Comparison of ENCODE assay signal across 8 mouse cellular contexts in genomic region chr7:127088901-127089845, GRCm38 (mm10). TPM values are rescaled to one million over a fixed set of nuclear protein-coding genes. Genes with fewer than 3 reads are reported as not detected.
DNase-seq lines count a peak whose midpoint lies in the region; ATAC-seq and TF ChIP-seq lines count a peak whose summit lies in the region.

No protein-coding gene starts in this region.

- no peak for TF ChIP-seq POLR2A in limb, embryonic 14.5 days (IDR thresholded peaks at IDR 0.05; ENCODE audit: borderline replicate concordance, extremely low read depth, insufficient read depth, insufficient read length)

- no peak for ATAC-seq in neural tube, embryonic 11.5 days (ENCODE audit: insufficient read depth, low FRiP score, low TSS enrichment)
- ATAC-seq in forebrain, postnatal 0 days, result no peak
- ATAC-seq in limb, embryonic 14.5 days (ENCODE audit: low FRiP score, low read depth), result no peak
- no peak for ATAC-seq in cerebellum, adult (ENCODE audit: insufficient number of reproducible peaks, low FRiP score, low TSS enrichment)

- H3K4me3 ChIP-seq in neural tube, embryonic 11.5 days (ENCODE audit: low read depth, low read length), result peak overlapping the region; percentile 18; the same call in 1 of the 2 replicates
- H3K4me3 ChIP-seq in forebrain, postnatal 0 days (ENCODE audit: low read depth, low read length), result no peak overlapping the region
- 0 out of 2 replicates have a peak overlapping the region, but pooled peaks have one; percentile 4 for H3K4me3 ChIP-seq in limb, embryonic 14.5 days (replicated peaks; ENCODE audit: low read length)

- peak overlapping the region; percentile 39 for H3K4me2 ChIP-seq in neural tube, embryonic 11.5 days (ENCODE audit: low read depth)
- H3K4me2 ChIP-seq in forebrain, postnatal 0 days (ENCODE audit: low read depth), result peak overlapping the region; percentile 35
- peak overlapping the region; percentile 31 for H3K4me2 ChIP-seq in limb, embryonic 14.5 days (replicated peaks; ENCODE audit: low read depth, low read length, severe bottlenecking)

- WGBS in neural tube, embryonic 11.5 days, result 26% methylated on average over 27 of the region's 27 CpGs
- 23% methylated on average over 27 of the region's 27 CpGs for WGBS in forebrain, postnatal 0 days
- 30% methylated on average over 27 of the region's 27 CpGs for WGBS in limb, embryonic 14.5 days

- H3K27ac ChIP-seq in neural tube, embryonic 11.5 days (ENCODE audit: low read depth, low read length), result no peak overlapping the region
- no peak overlapping the region for H3K27ac ChIP-seq in forebrain, postnatal 0 days (ENCODE audit: low read depth, low read length)
- H3K27ac ChIP-seq in limb, embryonic 14.5 days (replicated peaks; ENCODE audit: low read depth, low read length), result no peak overlapping the region

- H3K36me3 ChIP-seq in neural tube, embryonic 11.5 days (ENCODE audit: control insufficient read depth, insufficient read depth, low read length), result no peaks in the 10 kb centered on the region
- H3K36me3 ChIP-seq in forebrain, postnatal 0 days (ENCODE audit: insufficient read depth), result no peaks in the 10 kb centered on the region
- H3K36me3 ChIP-seq in limb, embryonic 14.5 days (ENCODE audit: control insufficient read depth, insufficient read depth, low read length), result no peaks in the 10 kb centered on the region

- TF ChIP-seq CTCF in forebrain, postnatal 0 days (IDR thresholded peaks at IDR 0.05; ENCODE audit: low read depth), result no peak

- no peaks in the 10 kb centered on the region for H3K9me3 ChIP-seq in neural tube, embryonic 11.5 days (ENCODE audit: control insufficient read depth, low read length)
- no peaks in the 10 kb centered on the region for H3K9me3 ChIP-seq in forebrain, postnatal 0 days (ENCODE audit: low read length)
- H3K9me3 ChIP-seq in limb, embryonic 14.5 days (ENCODE audit: control insufficient read depth, low read length), result no peaks in the 10 kb centered on the region

- H3K27me3 ChIP-seq in neural tube, embryonic 11.5 days (ENCODE audit: control insufficient read depth, insufficient read depth, low read length), result no peaks in the 10 kb centered on the region
- no peaks in the 10 kb centered on the region for H3K27me3 ChIP-seq in forebrain, postnatal 0 days (ENCODE audit: insufficient read depth, low read length)
- no peaks in the 10 kb centered on the region for H3K27me3 ChIP-seq in limb, embryonic 14.5 days (ENCODE audit: control insufficient read depth, insufficient read depth, low read length)

- DNase-seq in neural tube, embryonic 11.5 days (ENCODE audit: low spot score), result no peak
- no peak for DNase-seq in neural tube, embryonic 10.5 days (ENCODE audit: extremely low spot score, low spot score)
- no peak for DNase-seq in forebrain, postnatal 0 days
- DNase-seq in limb, embryonic 14.5 days (ENCODE audit: low spot score), result no peak
- peak; percentile 70 for DNase-seq in naive thymus-derived CD4-positive, alpha-beta T cell, adult 2 months (ENCODE audit: low read depth)
- DNase-seq in cerebellum, postnatal 25 days, result no peak
- no peak for DNase-seq in adrenal gland, adult 8-10 months

- no peak overlapping the region; the same call in 1 of the 2 replicates for H3K9ac ChIP-seq in neural tube, embryonic 11.5 days (ENCODE audit: low read length)
- H3K9ac ChIP-seq in forebrain, postnatal 0 days, result no peak overlapping the region
- peak overlapping the region; percentile 28 for H3K9ac ChIP-seq in limb, embryonic 14.5 days (ENCODE audit: low read depth, low read length, severe bottlenecking)

- peaks cover 5% of the 10 kb centered on the region; the same call in 1 of the 2 replicates for H3K4me1 ChIP-seq in neural tube, embryonic 11.5 days (ENCODE audit: control insufficient read depth, insufficient read depth, low read length)
- H3K4me1 ChIP-seq in forebrain, postnatal 0 days (ENCODE audit: insufficient read depth), result no peaks in the 10 kb centered on the region
- H3K4me1 ChIP-seq in limb, embryonic 14.5 days (ENCODE audit: control insufficient read depth, insufficient read depth, low read length), result no peaks in the 10 kb centered on the region

RNA-seq across cellular contexts. Expression of gene AI467606, which starts 2.0 kb away (rescaled TPM):
- 1.0 and 1.1 TPM in 2 replicates for polyA plus RNA-seq in neural tube, embryonic 11.5 days (2014; fragmentation: Nextera tagmentation; extraction: Ambion mirVana)
- 1.4 and 1.5 TPM in 2 replicates for total RNA-seq in forebrain, postnatal 0 days (2014; rRNA removed)
- polyA plus RNA-seq in forebrain, postnatal 0 days (2015; fragmentation: Nextera tagmentation; extraction: Ambion mirVana), result 1.1 and 1.3 TPM in 2 replicates
- 5.6 and 7.1 TPM in 2 replicates for polyA plus RNA-seq in limb, embryonic 14.5 days (2012; rRNA removed)
- polyA plus RNA-seq in limb, embryonic 14.5 days (2014; fragmentation: Nextera tagmentation; extraction: Ambion mirVana), result 4.9 and 5.3 TPM in 2 replicates
- total RNA-seq in adrenal gland, adult 8-10 months (2022), result 1 to 10 TPM; 1.4 to 1.8 (median 1.5) TPM

RNA-seq across cellular contexts. Expression of gene Zg16, which starts 2.0 kb away (rescaled TPM):
- not detected in 2 replicates for polyA plus RNA-seq in neural tube, embryonic 11.5 days (2014; fragmentation: Nextera tagmentation; extraction: Ambion mirVana)
- not detected in 2 replicates for total RNA-seq in forebrain, postnatal 0 days (2014; rRNA removed)
- polyA plus RNA-seq in forebrain, postnatal 0 days (2015; fragmentation: Nextera tagmentation; extraction: Ambion mirVana), result not detected in 2 replicates
- polyA plus RNA-seq in limb, embryonic 14.5 days (2012; rRNA removed), result 0.45 TPM in 1 of 2 replicates, not detected in the other
- polyA plus RNA-seq in limb, embryonic 14.5 days (2014; fragmentation: Nextera tagmentation; extraction: Ambion mirVana), result not detected in 2 replicates
- total RNA-seq in adrenal gland, adult 8-10 months (2022), result not detected

RNA-seq across cellular contexts. Expression of gene Qprt, which starts 32.9 kb away (rescaled TPM):
- 1.8 and 2.0 TPM in 2 replicates for polyA plus RNA-seq in neural tube, embryonic 11.5 days (2014; fragmentation: Nextera tagmentation; extraction: Ambion mirVana)
- 0.54 and 0.90 TPM in 2 replicates for total RNA-seq in forebrain, postnatal 0 days (2014; rRNA removed)
- polyA plus RNA-seq in forebrain, postnatal 0 days (2015; fragmentation: Nextera tagmentation; extraction: Ambion mirVana), result 0.84 and 1.2 TPM in 2 replicates
- 6.0 and 6.5 TPM in 2 replicates for polyA plus RNA-seq in limb, embryonic 14.5 days (2012; rRNA removed)
- 3.9 and 4.3 TPM in 2 replicates for polyA plus RNA-seq in limb, embryonic 14.5 days (2014; fragmentation: Nextera tagmentation; extraction: Ambion mirVana)
- under 1 TPM; 0.12 to 0.83 (median 0.31) TPM for total RNA-seq in adrenal gland, adult 8-10 months (2022)

RNA-seq across cellular contexts. Expression of gene Kif22, which starts 46.9 kb away (rescaled TPM):
- 156 and 168 TPM in 2 replicates for polyA plus RNA-seq in neural tube, embryonic 11.5 days (2014; fragmentation: Nextera tagmentation; extraction: Ambion mirVana)
- 6.2 and 6.5 TPM in 2 replicates for total RNA-seq in forebrain, postnatal 0 days (2014; rRNA removed)
- polyA plus RNA-seq in forebrain, postnatal 0 days (2015; fragmentation: Nextera tagmentation; extraction: Ambion mirVana), result 16.6 and 17.3 TPM in 2 replicates
- polyA plus RNA-seq in limb, embryonic 14.5 days (2012; rRNA removed), result 57.4 and 68.4 TPM in 2 replicates
- polyA plus RNA-seq in limb, embryonic 14.5 days (2014; fragmentation: Nextera tagmentation; extraction: Ambion mirVana), result 87.2 and 92.8 TPM in 2 replicates
- 1 to 10 TPM; 1.5 to 3.6 (median 1.8) TPM for total RNA-seq in adrenal gland, adult 8-10 months (2022)

RNA-seq across cellular contexts. Expression of gene Spn, which starts 48.5 kb away (rescaled TPM):
- 0.27 TPM in 1 of 2 replicates, not detected in the other for polyA plus RNA-seq in neural tube, embryonic 11.5 days (2014; fragmentation: Nextera tagmentation; extraction: Ambion mirVana)
- 0.14 and 0.15 TPM in 2 replicates for total RNA-seq in forebrain, postnatal 0 days (2014; rRNA removed)
- 0.10 TPM in 1 of 2 replicates, not detected in the other for polyA plus RNA-seq in forebrain, postnatal 0 days (2015; fragmentation: Nextera tagmentation; extraction: Ambion mirVana)
- polyA plus RNA-seq in limb, embryonic 14.5 days (2012; rRNA removed), result 0.73 and 0.87 TPM in 2 replicates
- polyA plus RNA-seq in limb, embryonic 14.5 days (2014; fragmentation: Nextera tagmentation; extraction: Ambion mirVana), result 0.37 and 0.44 TPM in 2 replicates
- 1 to 10 TPM; 1.2 to 2.0 (median 1.7) TPM for total RNA-seq in adrenal gland, adult 8-10 months (2022)
